Mouse (Mus musculus) kidney, adult 2 months (tissue): ENCODE results near the gene Nampt. TPM values are rescaled to one million over a fixed set of nuclear protein-coding genes. Genes with fewer than 3 reads are reported as not detected.

Experiments
- DNase-seq: peaks from one replicate; pipeline ENCODE4 v3.0.0; 2021
- H3K27ac ChIP-seq: fragments of 200-500 bp; 2 replicates; pipeline ENCODE4 v1.5.1; 2012; ENCODE audit warnings: low read depth, low read length, control low read depth, inconsistent platforms; ENCODE audit not compliant: insufficient read depth
- H3K27me3 ChIP-seq: fragments of 200-500 bp; replicated peaks from 2 replicates; pipeline ENCODE4 v1.6.1; 2012; ENCODE audit warnings: mild to moderate bottlenecking, moderate library complexity, low read length, inconsistent platforms; ENCODE audit not compliant: control insufficient read depth, insufficient read depth
- H3K36me3 ChIP-seq: fragments of 200-500 bp; 2 replicates; pipeline ENCODE4 v1.6.1; 2012; ENCODE audit warnings: mild to moderate bottlenecking, moderate library complexity, low read length, inconsistent platforms; ENCODE audit not compliant: control insufficient read depth, insufficient read depth
- H3K4me1 ChIP-seq: fragments of 200-500 bp; 2 replicates; pipeline ENCODE4 v1.6.1; 2011; ENCODE audit warnings: low read length; ENCODE audit not compliant: control insufficient read depth, insufficient read depth
- H3K4me3 ChIP-seq: fragments of 200-500 bp; 2 replicates; pipeline ENCODE4 v1.5.1; 2011; ENCODE audit warnings: mild to moderate bottlenecking, low read depth, low read length, control low read depth; ENCODE audit not compliant: insufficient read depth
- CTCF ChIP-seq: fragments of 200-500 bp; conservative IDR thresholded peaks from 2 replicates; pipeline ENCODE4 v1.5.1; 2011; ENCODE audit warnings: low read depth, mild to moderate bottlenecking, control low read depth, low read length, moderate library complexity, mixed read lengths; ENCODE audit not compliant: insufficient read depth, insufficient read length
- POLR2A ChIP-seq: fragments of 200-500 bp; IDR thresholded peaks from one replicate; pipeline ENCODE4 v1.6.1; 2011; ENCODE audit warnings: low read depth, low read length, control low read depth
- WGBS: fragments of 180-500 bp; shearing (Covaris S2); methylation state at CpG from one replicate; pipeline ENCODE4 v1.1.7; 2018; 5-methylcytosine and 5-hydroxymethylcytosine counted together
- polyA plus RNA-seq: library from polyadenylated mRNA; depleted of rRNA; stranded (reverse); fragments of >200 nt; gene quantifications from 2 replicates; pipeline ENCODE4 v1.2.3, GENCODE M21; 2012; rRNA removed

Nampt gene
- polyA plus RNA-seq, result 29.3 and 37.6 TPM in 2 replicates

- peak within 1 kb of the TSS; percentile 92 for H3K4me3 ChIP-seq
- TF ChIP-seq CTCF (no peak), POLR2A (no peak)
- H3K27ac ChIP-seq, result peak within 1 kb of the TSS; percentile 97
- no peaks in the 10 kb centered on the region; the same call in 1 of the 2 replicates for H3K4me1 ChIP-seq
- H3K36me3 ChIP-seq, result no peaks in the 10 kb centered on the region
- DNase-seq, result no peak
- H3K27me3 ChIP-seq, result no peaks in the 10 kb centered on the region
- 3% methylated on average over 5 of the region's 5 CpGs for WGBS
These were observed at the start of gene Nampt for GRCm38 (mm10) chr12:32819416-32819815. Gene Nampt, plus strand, starts transcription at chr12:32819545.

- no peaks in the 10 kb centered on the region for H3K36me3 ChIP-seq
- DNase-seq, result peak; percentile 31
- peak overlapping the region; percentile 46; the same call in 1 of the 2 replicates for H3K27ac ChIP-seq
- TF ChIP-seq CTCF, result no peak
- no peak for TF ChIP-seq POLR2A
- no peak overlapping the region for H3K4me3 ChIP-seq
- peaks cover 30% of the 10 kb centered on the region for H3K4me1 ChIP-seq
- H3K27me3 ChIP-seq, result no peaks in the 10 kb centered on the region
- 68% methylated on average over 4 of the region's 4 CpGs for WGBS
These were observed 48.6 kb upstream of the Nampt start for GRCm38 (mm10) chr12:32770766-32771165.

GRCm38 (mm10) chr12:32774592-32774991 lies 44.8 kb upstream of the Nampt start:
- Histone ChIP-seq H3K36me3 (no peaks in the 10 kb centered on the region), H3K27ac (no peak overlapping the region), H3K4me1 (peaks cover 4% of the 10 kb centered on the region), H3K27me3 (no peaks in the 10 kb centered on the region), H3K4me3 (no peak overlapping the region)
- 79% methylated on average over 5 of the region's 5 CpGs for WGBS
- no peak for TF ChIP-seq POLR2A
- no peak for TF ChIP-seq CTCF
- no peak for DNase-seq

GRCm38 (mm10) chr12:32789092-32789491 lies 30.3 kb upstream of the Nampt start:
- Histone ChIP-seq H3K27me3 (no peaks in the 10 kb centered on the region), H3K36me3 (no peaks in the 10 kb centered on the region), H3K4me3 (no peak overlapping the region), H3K27ac (no peak overlapping the region), H3K4me1 (no peaks in the 10 kb centered on the region)
- 75% methylated on average over 3 of the region's 3 CpGs for WGBS
- no peak for DNase-seq
- TF ChIP-seq POLR2A (no peak), CTCF (no peak)

- no peaks in the 10 kb centered on the region for H3K36me3 ChIP-seq
- no peak for TF ChIP-seq POLR2A
- TF ChIP-seq CTCF, result no peak
- H3K4me3 ChIP-seq, result no peak overlapping the region
- no peak overlapping the region for H3K27ac ChIP-seq
- H3K27me3 ChIP-seq, result no peaks in the 10 kb centered on the region
- no peaks in the 10 kb centered on the region for H3K4me1 ChIP-seq
- 71% methylated on average over 8 of the region's 8 CpGs for WGBS
- DNase-seq, result no peak
These were observed 23.4 kb upstream of the Nampt start for GRCm38 (mm10) chr12:32795765-32796471.

- no peaks in the 10 kb centered on the region for H3K27me3 ChIP-seq
- no peak for TF ChIP-seq POLR2A
- no peak for TF ChIP-seq CTCF
- H3K36me3 ChIP-seq, result no peaks in the 10 kb centered on the region
- no peak overlapping the region for H3K4me3 ChIP-seq
- H3K27ac ChIP-seq, result no peak overlapping the region
- 68% methylated on average over 3 of the region's 3 CpGs for WGBS
- DNase-seq, result no peak
- peaks cover 6% of the 10 kb centered on the region for H3K4me1 ChIP-seq
These were observed 21.9 kb upstream of the Nampt start for GRCm38 (mm10) chr12:32797438-32797837.

GRCm38 (mm10) chr12:32801078-32801477 lies 18.3 kb upstream of the Nampt start:
- Histone ChIP-seq H3K4me3 (no peak overlapping the region), H3K4me1 (peaks cover 6% of the 10 kb centered on the region), H3K36me3 (no peaks in the 10 kb centered on the region), H3K27me3 (no peaks in the 10 kb centered on the region), H3K27ac (no peak overlapping the region)
- WGBS, result 53% methylated on average over 7 of the region's 7 CpGs
- TF ChIP-seq POLR2A (no peak), CTCF (no peak)
- peak; percentile 38 for DNase-seq
